Mouse (Mus musculus) lung, postnatal 0 days (tissue): ENCODE results near the gene Cdh4. TPM values are rescaled to one million over a fixed set of nuclear protein-coding genes. Genes with fewer than 3 reads are reported as not detected.

Source experiments
- ATAC-seq: fragments of 200-750 bp; cut with Nextera tagmentation; 2 replicates; pipeline ENCODE4 v1.8.0; 2017; ENCODE audit warnings: moderate library complexity
- DNase-seq: peaks from one replicate; pipeline ENCODE4 v3.0.0-alpha.2; 2016; ENCODE audit warnings: low spot score
- H3K27ac ChIP-seq: fragments of 300-500 bp; sonication (generic); 2 replicates; pipeline ENCODE4 v1.5.1; 2014; ENCODE audit warnings: antibody characterized with exemption, mild to moderate bottlenecking, low read length, mixed read lengths
- H3K27me3 ChIP-seq: fragments of 300-500 bp; sonication (generic); replicated peaks from 2 replicates; pipeline ENCODE4 v1.6.1; 2014; ENCODE audit warnings: low read length, mixed read lengths; ENCODE audit not compliant: insufficient read depth
- H3K36me3 ChIP-seq: fragments of 300-500 bp; sonication (generic); 2 replicates; pipeline ENCODE4 v1.6.1; 2014; ENCODE audit warnings: low read length, mixed read lengths; ENCODE audit not compliant: insufficient read depth
- H3K4me1 ChIP-seq: fragments of 300-500 bp; sonication (generic); 2 replicates; pipeline ENCODE4 v1.6.1; 2014; ENCODE audit warnings: antibody characterized with exemption, low read depth, low read length, mixed read lengths; ENCODE audit not compliant: insufficient read depth
- H3K4me2 ChIP-seq: fragments of 300-500 bp; sonication (generic); replicated peaks from 2 replicates; pipeline ENCODE4 v1.6.1; 2014; ENCODE audit warnings: low read depth, mild to moderate bottlenecking, low read length, moderate library complexity, mixed read lengths
- H3K4me3 ChIP-seq: fragments of 300-500 bp; sonication (generic); 2 replicates; pipeline ENCODE4 v1.5.1; 2014; ENCODE audit warnings: low read depth, low read length
- H3K9ac ChIP-seq: fragments of 300-500 bp; sonication (generic); replicated peaks from 2 replicates; pipeline ENCODE4 v1.6.1; 2014; ENCODE audit warnings: low read depth, mild to moderate bottlenecking
- H3K9me3 ChIP-seq: fragments of 300-500 bp; sonication (generic); 2 replicates; pipeline ENCODE4 v1.6.1; 2016; ENCODE audit warnings: low read length, mixed read lengths
- CTCF ChIP-seq: IDR thresholded peaks from 2 replicates; pipeline ENCODE4 v1.5.1; 2016; ENCODE audit warnings: antibody characterized with exemption, mild to moderate bottlenecking
- EP300 ChIP-seq: IDR thresholded peaks from 2 replicates; pipeline ENCODE4 v1.6.1; 2016; ENCODE audit warnings: antibody characterized with exemption, mild to moderate bottlenecking, control low read depth
- WGBS: fragments of 180-500 bp; shearing (Covaris S2); extraction: QIAGEN DNeasy Blood & Tissue Kit; methylation state at CpG from one replicate; pipeline ENCODE4 v1.1.7; 2014; 5-methylcytosine and 5-hydroxymethylcytosine counted together
- polyA plus RNA-seq: library from polyadenylated mRNA; unstranded; fragments of >200 nt; fragmentation: Nextera tagmentation; extraction: Ambion mirVana; gene quantifications from 2 replicates; pipeline ENCODE4 v1.2.1, GENCODE M21; 2015

Gene Cdh4
- polyA plus RNA-seq, 1 experiment from 2014 or later: 3.4 TPM

- WGBS: 79% methylated on average over 13 of the region's 13 CpGs
- Histone ChIP-seq H3K4me2 (no peak overlapping the region), H3K4me1 (no peaks in the 10 kb centered on the region), H3K27me3 (0 out of 2 replicates have a peak, but pooled peaks cover 3% of the 10 kb centered on the region), H3K4me3 (no peak overlapping the region), H3K9ac (no peak overlapping the region), H3K27ac (no peak overlapping the region), H3K36me3 (no peaks in the 10 kb centered on the region), H3K9me3 (no peaks in the 10 kb centered on the region)
- peak; percentile 61 for ATAC-seq
- no peak for DNase-seq
- TF ChIP-seq CTCF: no peak
- TF ChIP-seq EP300: no peak
These were observed 222.0 kb downstream of the Cdh4 start for GRCm38 (mm10) chr2:179664171-179664608.

- no peak for ATAC-seq
- no peak overlapping the region for H3K4me3 ChIP-seq
- no peaks in the 10 kb centered on the region for H3K9me3 ChIP-seq
- H3K4me1 ChIP-seq: no peaks in the 10 kb centered on the region
- H3K27me3 ChIP-seq: no peaks in the 10 kb centered on the region
- WGBS: 73% methylated on average over 10 of the region's 10 CpGs
- DNase-seq: no peak
- no peak overlapping the region for H3K4me2 ChIP-seq
- no peak overlapping the region for H3K9ac ChIP-seq
- H3K36me3 ChIP-seq: no peaks in the 10 kb centered on the region
- no peak overlapping the region for H3K27ac ChIP-seq
- no peak for TF ChIP-seq EP300
These were observed 228.5 kb downstream of the Cdh4 start for GRCm38 (mm10) chr2:179670689-179671088.

GRCm38 (mm10) chr2:179679866-179680265 lies 237.6 kb downstream of the Cdh4 start:
- TF ChIP-seq EP300: no peak
- no peak for TF ChIP-seq CTCF

GRCm38 (mm10) chr2:179681386-179681785 lies 239.2 kb downstream of the Cdh4 start:
- H3K4me2 ChIP-seq: no peak overlapping the region
- WGBS: 89% methylated on average over 1 of the region's 1 CpGs
- no peak for ATAC-seq
- no peaks in the 10 kb centered on the region for H3K27me3 ChIP-seq
- H3K4me3 ChIP-seq: no peak overlapping the region
- no peaks in the 10 kb centered on the region for H3K36me3 ChIP-seq
- no peak overlapping the region for H3K9ac ChIP-seq
- H3K4me1 ChIP-seq: no peaks in the 10 kb centered on the region
- no peak overlapping the region for H3K27ac ChIP-seq
- H3K9me3 ChIP-seq: no peaks in the 10 kb centered on the region
- no peak for DNase-seq
- TF ChIP-seq EP300 (no peak), CTCF (peak; percentile 73)

More at GRCm38 (mm10) chr2:179679866-179680265, 237.6 kb downstream of the Cdh4 start:
- no peak overlapping the region for H3K4me2 ChIP-seq
- no peak overlapping the region for H3K9ac ChIP-seq
- WGBS: 61% methylated on average over 5 of the region's 5 CpGs
- DNase-seq (no peak), ATAC-seq (no peak)
- H3K27me3 ChIP-seq: no peaks in the 10 kb centered on the region
- H3K27ac ChIP-seq: no peak overlapping the region
- H3K9me3 ChIP-seq: no peaks in the 10 kb centered on the region
- no peak overlapping the region for H3K4me3 ChIP-seq
- H3K4me1 ChIP-seq: no peaks in the 10 kb centered on the region
- no peaks in the 10 kb centered on the region for H3K36me3 ChIP-seq

- no peak overlapping the region for H3K9ac ChIP-seq
- no peak for TF ChIP-seq CTCF
- 0 out of 2 replicates have a peak, but pooled peaks have one; percentile 26 for TF ChIP-seq EP300
- no peak overlapping the region for H3K4me3 ChIP-seq
- no peaks in the 10 kb centered on the region for H3K4me1 ChIP-seq
- peak; percentile 8 for DNase-seq
- H3K27ac ChIP-seq: no peak overlapping the region
- H3K36me3 ChIP-seq: no peaks in the 10 kb centered on the region
- no peaks in the 10 kb centered on the region for H3K27me3 ChIP-seq
- H3K9me3 ChIP-seq: no peaks in the 10 kb centered on the region
- 34% methylated on average over 12 of the region's 12 CpGs for WGBS
- peak; percentile 32 for ATAC-seq
- no peak overlapping the region for H3K4me2 ChIP-seq
These were observed 245.0 kb downstream of the Cdh4 start for GRCm38 (mm10) chr2:179687243-179687681.

- TF ChIP-seq CTCF: no peak
- no peak for TF ChIP-seq EP300
These were observed 246.7 kb downstream of the Cdh4 start for GRCm38 (mm10) chr2:179688976-179689375.

GRCm38 (mm10) chr2:179689761-179690160 lies 247.5 kb downstream of the Cdh4 start:
- TF ChIP-seq CTCF (no peak), EP300 (no peak)
- Histone ChIP-seq H3K27me3 (no peaks in the 10 kb centered on the region), H3K9me3 (no peaks in the 10 kb centered on the region), H3K4me3 (no peak overlapping the region), H3K36me3 (no peaks in the 10 kb centered on the region), H3K4me2 (no peak overlapping the region), H3K4me1 (no peaks in the 10 kb centered on the region), H3K9ac (no peak overlapping the region), H3K27ac (no peak overlapping the region)
- 46% methylated on average over 3 of the region's 3 CpGs for WGBS
- ATAC-seq (peak; percentile 27), DNase-seq (peak; percentile 24)

More at GRCm38 (mm10) chr2:179688976-179689375, 246.7 kb downstream of the Cdh4 start:
- no peak overlapping the region for H3K9ac ChIP-seq
- no peak overlapping the region for H3K4me2 ChIP-seq
- ATAC-seq (no peak), DNase-seq (no peak)
- H3K27me3 ChIP-seq: no peaks in the 10 kb centered on the region
- WGBS: 74% methylated on average over 5 of the region's 5 CpGs
- H3K36me3 ChIP-seq: no peaks in the 10 kb centered on the region
- no peak overlapping the region for H3K27ac ChIP-seq
- no peaks in the 10 kb centered on the region for H3K9me3 ChIP-seq
- no peak overlapping the region for H3K4me3 ChIP-seq
- H3K4me1 ChIP-seq: no peaks in the 10 kb centered on the region
